Mouse (Mus musculus): ENCODE results near the gene Ctla4.
A peak's percentile ranks its signal among the peaks of the same experiment; 100 is the strongest.

The Ctla4 gene

DNA sequence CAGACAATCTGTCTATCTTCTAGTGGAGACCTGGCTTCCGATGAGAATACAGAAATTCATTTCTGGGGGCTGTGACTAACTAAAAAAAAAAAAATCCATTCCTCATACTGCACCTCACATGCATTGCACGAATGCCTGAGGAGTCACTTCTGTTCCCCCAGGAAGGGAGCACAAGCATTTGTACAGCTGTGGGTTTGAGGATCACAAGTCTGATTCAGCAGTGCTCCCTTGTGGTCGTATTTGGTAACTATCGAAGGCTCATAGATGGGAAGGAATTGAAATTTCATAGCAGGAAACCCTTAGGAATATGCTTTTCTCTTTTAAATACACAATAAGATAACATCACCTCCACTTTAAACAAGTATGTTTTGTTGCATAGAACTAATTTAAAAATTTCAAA, 74.3 kb downstream of the Ctla4 start:
- DNase-seq (ENCODE audit: low read depth, low spot score): peak; percentile 63

DNA sequence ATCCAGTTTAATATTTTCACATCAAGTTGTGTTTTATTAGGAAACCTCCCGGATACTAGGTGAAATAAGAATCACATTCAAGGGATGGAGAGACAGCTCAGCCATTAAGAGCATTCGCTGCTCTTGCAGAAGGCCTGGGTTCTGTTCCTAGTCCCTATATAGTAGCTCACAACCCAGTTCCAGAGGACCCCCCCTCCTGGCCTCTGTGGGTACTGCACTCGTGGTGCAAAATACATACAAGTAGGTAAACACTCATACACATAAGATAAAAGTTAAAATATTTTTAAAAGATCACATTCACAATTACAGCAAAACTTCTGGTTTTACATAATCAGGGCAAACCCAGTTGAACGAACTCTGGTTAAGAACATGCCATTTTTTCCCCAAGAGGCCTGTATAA, 75.3 kb downstream of the Ctla4 start:
- DNase-seq (ENCODE audit: low read depth, low spot score): peak; percentile 56
